9 mouse cellular contexts compared by ENCODE assay signal in genomic region chr15:27715331-27715730, GRCm38 (mm10). TPM values are rescaled to one million over a fixed set of nuclear protein-coding genes. Genes with fewer than 3 reads are reported as not detected.
A peak's percentile ranks its signal among the peaks of the same experiment; 100 is the strongest.
DNase-seq lines count a peak whose midpoint lies in the region; ATAC-seq and TF ChIP-seq lines count a peak whose summit lies in the region.
"Had no signal": no experiment of that assay in that cellular context is flagged by ENCODE, and none has a peak within 500 bp of the region (broad histone marks: within the 10 kb centered on the region; RNA-seq: fewer than 3 reads in every experiment).

No protein-coding gene starts in this region.

- 34% methylated on average over 3 of the region's 3 CpGs for WGBS in hindbrain, embryonic 10.5 days
- 37% methylated on average over 3 of the region's 3 CpGs for WGBS in hindbrain, embryonic 14.5 days
- 33% methylated on average over 3 of the region's 3 CpGs for WGBS in heart, postnatal 0 days
- WGBS in intestine, embryonic 16.5 days: 28% methylated on average over 3 of the region's 3 CpGs

- intact Hi-C loops in left cerebral cortex, postnatal 4 days (cut with DNase I): loop anchor here (5.0 kb wide), 1 partner anchor 58 kb away; no protein-coding TSS in a partner anchor

- no peak overlapping the region for H3K27ac ChIP-seq in hindbrain, embryonic 10.5 days
- no peak overlapping the region for H3K27ac ChIP-seq in hindbrain, embryonic 14.5 days
- H3K27ac ChIP-seq in heart, postnatal 0 days (ENCODE audit: low read depth): no peak overlapping the region
- H3K27ac ChIP-seq in intestine, embryonic 16.5 days (ENCODE audit: low read length): no peak overlapping the region
- H3K27ac ChIP-seq: embryonic facial prominence, embryonic 12.5 days had no signal

- no peaks in the 10 kb centered on the region for H3K36me3 ChIP-seq in hindbrain, embryonic 10.5 days
- no peaks in the 10 kb centered on the region for H3K36me3 ChIP-seq in hindbrain, embryonic 14.5 days (replicated peaks; ENCODE audit: control insufficient read depth, insufficient read depth)
- no peaks in the 10 kb centered on the region for H3K36me3 ChIP-seq in heart, postnatal 0 days (replicated peaks; ENCODE audit: control insufficient read depth, insufficient read depth, low read length)
- no peaks in the 10 kb centered on the region for H3K36me3 ChIP-seq in intestine, embryonic 16.5 days (ENCODE audit: control insufficient read depth, insufficient read depth, low read length)
- H3K36me3 ChIP-seq: embryonic facial prominence, embryonic 12.5 days had no signal

- peak; percentile 16 for DNase-seq in hindbrain, embryonic 10.5 days (ENCODE audit: low spot score)
- DNase-seq in hindbrain, embryonic 14.5 days (ENCODE audit: low spot score): no peak
- DNase-seq in CD4-positive, CD25-positive, alpha-beta regulatory T cell, adult 2 months (ENCODE audit: low read depth, low spot score): peak; percentile 86
- peak; percentile 57 for DNase-seq in R1 (ENCODE audit: low read depth, low spot score)
- no peak for DNase-seq in heart, postnatal 0 days (ENCODE audit: low spot score)
- peak; percentile 24 for DNase-seq in left cerebral cortex, postnatal 4 days
- peak; percentile 6 for DNase-seq in retina, postnatal 7 days (ENCODE audit: low read depth, low spot score)

- H3K4me1 ChIP-seq in hindbrain, embryonic 10.5 days (replicated peaks): peaks cover 6% of the 10 kb centered on the region
- H3K4me1 ChIP-seq in hindbrain, embryonic 14.5 days (replicated peaks; ENCODE audit: control insufficient read depth, insufficient read depth, low read length): no peaks in the 10 kb centered on the region
- H3K4me1 ChIP-seq in heart, postnatal 0 days (ENCODE audit: control insufficient read depth, insufficient read depth): no peaks in the 10 kb centered on the region
- peaks cover 3% of the 10 kb centered on the region; the same call in 1 of the 2 replicates for H3K4me1 ChIP-seq in intestine, embryonic 16.5 days (ENCODE audit: control insufficient read depth, insufficient read depth, low read length)
- H3K4me1 ChIP-seq: embryonic facial prominence, embryonic 12.5 days had no signal

- no peak overlapping the region for H3K4me3 ChIP-seq in hindbrain, embryonic 10.5 days
- no peak overlapping the region for H3K4me3 ChIP-seq in hindbrain, embryonic 14.5 days (replicated peaks; ENCODE audit: low read length)
- H3K4me3 ChIP-seq in heart, postnatal 0 days (ENCODE audit: low read depth, low read length): no peak overlapping the region
- H3K4me3 ChIP-seq in intestine, embryonic 16.5 days (ENCODE audit: low read length): no peak overlapping the region
- H3K4me3 ChIP-seq: embryonic facial prominence, embryonic 12.5 days had no signal

- TF ChIP-seq EP300 in heart, postnatal 0 days (IDR thresholded peaks at IDR 0.05; ENCODE audit: low read depth): no peak

- ATAC-seq in hindbrain, embryonic 14.5 days (ENCODE audit: low FRiP score): no peak
- ATAC-seq in heart, postnatal 0 days (ENCODE audit: insufficient read depth, low read depth): peak; percentile 55; the same call in 1 of the 2 replicates
- ATAC-seq in intestine, embryonic 16.5 days: no peak

- H3K9me3 ChIP-seq in hindbrain, embryonic 10.5 days: no peaks in the 10 kb centered on the region
- no peaks in the 10 kb centered on the region for H3K9me3 ChIP-seq in hindbrain, embryonic 14.5 days (ENCODE audit: control insufficient read depth, low read length)
- H3K9me3 ChIP-seq in heart, postnatal 0 days (replicated peaks; ENCODE audit: control insufficient read depth, low read length): no peaks in the 10 kb centered on the region
- no peaks in the 10 kb centered on the region for H3K9me3 ChIP-seq in intestine, embryonic 16.5 days (ENCODE audit: control insufficient read depth, low read length)
- H3K9me3 ChIP-seq: embryonic facial prominence, embryonic 12.5 days had no signal

- no peaks in the 10 kb centered on the region for H3K27me3 ChIP-seq in hindbrain, embryonic 10.5 days (ENCODE audit: insufficient read depth, poor library complexity, severe bottlenecking)
- no peaks in the 10 kb centered on the region for H3K27me3 ChIP-seq in hindbrain, embryonic 14.5 days (ENCODE audit: control insufficient read depth, insufficient read depth, low read length)
- H3K27me3 ChIP-seq in heart, postnatal 0 days (ENCODE audit: control insufficient read depth, insufficient read depth, low read length): no peaks in the 10 kb centered on the region
- H3K27me3 ChIP-seq in intestine, embryonic 16.5 days (replicated peaks; ENCODE audit: control insufficient read depth, insufficient read depth, low read length): no peaks in the 10 kb centered on the region
- H3K27me3 ChIP-seq: embryonic facial prominence, embryonic 12.5 days had no signal

- TF ChIP-seq CTCF in heart, postnatal 0 days (IDR thresholded peaks at IDR 0.05; ENCODE audit: low read depth): peak; percentile 63

- no peak overlapping the region for H3K9ac ChIP-seq in hindbrain, embryonic 14.5 days
- H3K9ac ChIP-seq in heart, postnatal 0 days (replicated peaks; ENCODE audit: low read depth, low read length): peak overlapping the region; percentile 35; the same call in 1 of the 2 replicates
- no peak overlapping the region for H3K9ac ChIP-seq in intestine, embryonic 16.5 days (ENCODE audit: low read depth, low read length)
- H3K9ac ChIP-seq: embryonic facial prominence, embryonic 12.5 days had no signal

- H3K4me2 ChIP-seq in hindbrain, embryonic 14.5 days (replicated peaks): no peak overlapping the region
- no peak overlapping the region for H3K4me2 ChIP-seq in heart, postnatal 0 days (ENCODE audit: low read depth, low read length)
- H3K4me2 ChIP-seq in intestine, embryonic 16.5 days (ENCODE audit: low read depth, low read length): no peak overlapping the region
- H3K4me2 ChIP-seq: embryonic facial prominence, embryonic 12.5 days had no signal

RNA-seq across cellular contexts. Expression of gene Otulinl, which starts 34.0 kb away (rescaled TPM):
- 6.4 and 8.2 TPM in 2 replicates for polyA plus RNA-seq in hindbrain, embryonic 10.5 days (2016; fragmentation: Nextera tagmentation; extraction: Ambion mirVana)
- polyA plus RNA-seq in hindbrain, embryonic 14.5 days (2014; fragmentation: Nextera tagmentation; extraction: Ambion mirVana): 15.2 and 16.2 TPM in 2 replicates
- total RNA-seq in heart, postnatal 0 days (2014; rRNA removed; ENCODE audit: low replicate concordance): 0.39 and 15.3 TPM in 2 replicates
- 2.3 and 3.2 TPM in 2 replicates for polyA plus RNA-seq in heart, postnatal 0 days (2015; fragmentation: Nextera tagmentation; extraction: Ambion mirVana)
- total RNA-seq in left cerebral cortex, postnatal 4 days (2021): 10 to 100 TPM; 13.3 to 16.0 TPM
- polyA plus RNA-seq in intestine, embryonic 16.5 days (2015; fragmentation: Nextera tagmentation; extraction: Ambion mirVana): 10.7 and 11.0 TPM in 2 replicates

Comparison
In these comparisons a context has a peak if more than half of its experiments do, and no peak if none do; other contexts are left out.
1. DNase-seq: peak in hindbrain, embryonic 10.5 days (single experiment), CD4-positive, CD25-positive, alpha-beta regulatory T cell, adult 2 months (single experiment), R1 (single experiment), left cerebral cortex, postnatal 4 days (single experiment) and retina, postnatal 7 days (single experiment); none in hindbrain, embryonic 14.5 days (single experiment) and heart, postnatal 0 days (single experiment).